Mouse (Mus musculus): Measurements from ENCODE around the gene Ism2. TPM values are rescaled to one million over a fixed set of nuclear protein-coding genes. Genes with fewer than 3 reads are reported as not detected.

The Ism2 gene
- total and polyA plus RNA-seq, 3 experiments: 0.07 TPM; not detected in 2

DNA sequence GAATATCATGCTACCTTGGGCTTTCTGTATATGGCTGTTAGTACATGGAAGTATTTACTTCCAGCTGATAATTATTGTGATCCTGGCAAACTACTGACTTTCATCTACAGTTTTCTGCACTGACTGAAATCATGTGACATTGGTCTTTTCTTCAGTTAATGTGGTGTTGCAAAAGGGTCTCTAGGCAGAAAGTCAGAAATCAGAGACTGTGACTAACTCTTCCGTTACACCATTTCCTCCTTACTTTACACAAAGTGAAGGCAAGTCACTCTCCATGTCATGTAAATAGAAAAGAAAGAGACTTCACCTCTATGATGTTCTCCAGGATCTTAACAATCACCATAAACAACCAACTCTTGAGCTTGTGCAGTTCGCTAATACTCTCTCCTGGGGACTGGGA, 69.9 kb downstream of the Ism2 start:
- no peak for DNase-seq

Small RNA genes within 50 kb of the gene (microRNA-seq; reads per million reads assigned to microRNA genes)
- gene Gm47293: 0 reads per million in 2 experiments

Other genes starting within 250 kb of the Ism2 start
- gene Ngb, start 197.2 kb downstream of the Ism2 start, total RNA-seq (2021): 1 to 10 TPM; 1.9 to 2.3 TPM
- 4.0 and 7.9 TPM in 2 replicates for gene Ngb, start 197.2 kb downstream of the Ism2 start, polyA plus RNA-seq (2012; rRNA removed)
- gene Gstz1, start 152.5 kb downstream of the Ism2 start, total RNA-seq (2021): 100 to 1,000 TPM; 133 to 179 TPM
- 93.7 and 100 TPM in 2 replicates for gene Gstz1, start 152.5 kb downstream of the Ism2 start, polyA plus RNA-seq (2012; rRNA removed)
- gene Pomt2, start 151.7 kb downstream of the Ism2 start, total RNA-seq (2021): 10 to 100 TPM; 13.0 to 13.5 TPM
- 12.7 and 13.6 TPM in 2 replicates for gene Pomt2, start 151.7 kb downstream of the Ism2 start, polyA plus RNA-seq (2012; rRNA removed)
- gene Samd15, start 100.0 kb downstream of the Ism2 start, total RNA-seq (2021): 1 to 10 TPM; 1.8 to 2.9 TPM
- gene Samd15, start 100.0 kb downstream of the Ism2 start, polyA plus RNA-seq (2012; rRNA removed): 0.27 TPM in 1 of 2 replicates, not detected in the other
- 10 to 100 TPM; 25.7 to 28.6 TPM for gene Tmed8, start 99.3 kb downstream of the Ism2 start, total RNA-seq (2021)
- gene Tmed8, start 99.3 kb downstream of the Ism2 start, polyA plus RNA-seq (2012; rRNA removed): 4.3 and 5.6 TPM in 2 replicates
- gene Noxred1, start 61.0 kb downstream of the Ism2 start, total RNA-seq (2021): 1 to 10 TPM in 1 of 2 experiments, under 1 TPM in 1; 0.76 to 1.4 TPM
- 0.22 TPM in 1 of 2 replicates, not detected in the other for gene Noxred1, start 61.0 kb downstream of the Ism2 start, polyA plus RNA-seq (2012; rRNA removed)
- gene Vipas39, start 33.4 kb downstream of the Ism2 start, total RNA-seq (2021): 10 to 100 TPM; 38.0 to 40.9 TPM
- gene Vipas39, start 33.4 kb downstream of the Ism2 start, polyA plus RNA-seq (2012; rRNA removed): 14.1 and 14.2 TPM in 2 replicates
- gene Ahsa1, start 33.2 kb downstream of the Ism2 start, total RNA-seq (2021): 100 to 1,000 TPM; 160 to 227 TPM
- gene Ahsa1, start 33.2 kb downstream of the Ism2 start, polyA plus RNA-seq (2012; rRNA removed): 33.4 and 41.8 TPM in 2 replicates
- gene Sptlc2, start 88.7 kb upstream of the Ism2 start, total RNA-seq (2021): 100 to 1,000 TPM; 176 to 197 TPM
- 29.7 and 61.1 TPM in 2 replicates for gene Sptlc2, start 88.7 kb upstream of the Ism2 start, polyA plus RNA-seq (2012; rRNA removed)
- gene Slirp, start 144.2 kb upstream of the Ism2 start, total RNA-seq (2021): 100 to 1,000 TPM; 182 to 188 TPM
- gene Slirp, start 144.2 kb upstream of the Ism2 start, polyA plus RNA-seq (2012; rRNA removed): 5.1 TPM in 2 replicates
- gene Alkbh1, start 144.3 kb upstream of the Ism2 start, total RNA-seq (2021): 10 to 100 TPM; 15.3 to 28.5 TPM
- 11.3 and 13.3 TPM in 2 replicates for gene Alkbh1, start 144.3 kb upstream of the Ism2 start, polyA plus RNA-seq (2012; rRNA removed)
- gene Snw1, start 172.6 kb upstream of the Ism2 start, total RNA-seq (2021): 10 to 100 TPM; 60.7 to 75.1 TPM
- gene Snw1, start 172.6 kb upstream of the Ism2 start, polyA plus RNA-seq (2012; rRNA removed): 2.1 and 2.3 TPM in 2 replicates
- not detected for gene Gm5788, start 195.0 kb upstream of the Ism2 start, total RNA-seq (2021)
- gene Gm5788, start 195.0 kb upstream of the Ism2 start, polyA plus RNA-seq (2012; rRNA removed): not detected in 2 replicates
- not detected for gene Gm8300, start 214.6 kb upstream of the Ism2 start, total RNA-seq (2021)
- not detected in 2 replicates for gene Gm8300, start 214.6 kb upstream of the Ism2 start, polyA plus RNA-seq (2012; rRNA removed)